Mouse (Mus musculus) thymus, postnatal 25 days (tissue): ENCODE measurements around the gene Slc13a1.

Source experiments
- DNase-seq: peaks from one replicate; pipeline ENCODE4 v3.0.0; 2022

Gene Slc13a1

GRCm38 (mm10) chr6:24072804-24073203 lies 95.1 kb downstream of the Slc13a1 start:
- DNase-seq, result no peak

- no peak for DNase-seq
Measured at GRCm38 (mm10) chr6:24059754-24060153, 108.1 kb downstream of the Slc13a1 start.

- no peak for DNase-seq
Measured at GRCm38 (mm10) chr6:24055086-24055485, 112.8 kb downstream of the Slc13a1 start.

- DNase-seq, result no peak
Measured at GRCm38 (mm10) chr6:24054086-24054710, 113.7 kb downstream of the Slc13a1 start.

GRCm38 (mm10) chr6:24047014-24047770 lies 120.7 kb downstream of the Slc13a1 start:
- no peak for DNase-seq

GRCm38 (mm10) chr6:24043496-24043895 lies 124.4 kb downstream of the Slc13a1 start:
- DNase-seq, result no peak
